Mouse (Mus musculus): Measurements from ENCODE around the gene Rasgrf1. TPM values are rescaled to one million over a fixed set of nuclear protein-coding genes. Genes with fewer than 3 reads are reported as not detected.

Gene Rasgrf1
- total and polyA plus RNA-seq, 3 experiments = not detected

DNA sequence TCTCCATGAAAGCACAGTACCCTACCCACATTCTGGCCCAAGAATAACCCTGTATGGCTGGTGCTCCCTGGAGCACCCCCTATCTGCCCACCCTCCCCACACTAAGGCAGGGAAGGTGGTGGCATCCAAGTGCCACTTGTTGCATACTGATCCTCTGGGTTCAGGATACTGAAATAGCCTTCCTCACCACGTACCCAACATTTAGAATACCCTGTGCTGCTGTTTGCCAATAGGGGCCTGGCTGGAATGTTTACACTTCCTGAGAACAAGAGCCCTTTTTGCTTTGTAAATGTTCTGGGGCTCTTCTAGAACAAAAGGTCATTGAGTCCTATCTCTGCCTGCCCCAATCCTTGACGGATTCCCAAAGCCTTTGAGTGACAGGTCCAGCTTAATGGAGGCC is 97.4 kb downstream of the Rasgrf1 start:
- no peaks in the 10 kb centered on the region for H3K9me3 ChIP-seq (replicated peaks; ENCODE audit: insufficient read depth, low read length)
- H3K9ac ChIP-seq (ENCODE audit: control insufficient read depth, low read depth, low read length, poor library complexity, severe bottlenecking) = no peak overlapping the region
- no peaks in the 10 kb centered on the region for H3K79me2 ChIP-seq (ENCODE audit: control insufficient read depth, insufficient read depth, low read length, poor library complexity)
- DNase-seq (ENCODE audit: low read depth, low spot score) = no peak
- no peak for TF ChIP-seq UBTF (IDR thresholded peaks at IDR 0.05; ENCODE audit: borderline replicate concordance, insufficient read depth, low read depth, low read length)
- no peaks in the 10 kb centered on the region for H3K27me3 ChIP-seq (ENCODE audit: control insufficient read depth in 1 of 2, insufficient read depth in 2 of 2, low read length in 2 of 2)
- no peak overlapping the region for H3K4me3 ChIP-seq (ENCODE audit: control insufficient read depth in 1 of 2, insufficient read depth in 1 of 2, low read depth in 2 of 2, low read length in 2 of 2)
- H3K27ac ChIP-seq (ENCODE audit: control insufficient read depth, low read depth, low read length) = no peak overlapping the region
- H3K4me1 ChIP-seq (ENCODE audit: control insufficient read depth in 1 of 2, insufficient read depth in 2 of 2, low read length in 2 of 2) = no peaks in the 10 kb centered on the region
- H3K36me3 ChIP-seq (ENCODE audit: control insufficient read depth in 1 of 2, insufficient read depth in 2 of 2, low read length in 2 of 2) = no peaks in the 10 kb centered on the region

DNA sequence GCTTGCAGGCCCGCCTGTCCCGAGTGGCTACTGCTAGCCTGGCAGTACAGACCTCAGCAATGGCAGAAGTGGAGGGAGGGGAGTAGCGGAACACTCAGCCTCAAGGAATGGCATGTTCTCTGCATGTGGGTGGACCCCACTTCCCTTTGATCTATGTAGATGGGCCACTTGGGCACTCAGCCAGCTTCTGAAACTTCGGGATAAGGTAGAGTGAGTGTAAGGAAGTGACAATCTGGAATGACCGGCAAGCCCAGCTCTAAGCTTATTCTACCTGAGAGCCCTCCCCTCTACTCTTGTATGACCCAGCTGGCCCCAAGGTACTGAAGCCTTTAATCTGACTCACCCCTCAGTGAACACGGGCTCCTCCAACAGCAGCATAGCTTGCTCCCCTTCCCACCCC is 98.4 kb downstream of the Rasgrf1 start:
- no peaks in the 10 kb centered on the region for H3K36me3 ChIP-seq (ENCODE audit: control insufficient read depth in 1 of 2, insufficient read depth in 2 of 2, low read length in 2 of 2)
- H3K27me3 ChIP-seq (ENCODE audit: control insufficient read depth in 1 of 2, insufficient read depth in 2 of 2, low read length in 2 of 2) = no peaks in the 10 kb centered on the region
- H3K9ac ChIP-seq (ENCODE audit: control insufficient read depth, low read depth, low read length, poor library complexity, severe bottlenecking) = no peak overlapping the region
- no peak for DNase-seq (ENCODE audit: low read depth, low spot score)
- no peak overlapping the region for H3K27ac ChIP-seq (ENCODE audit: control insufficient read depth, low read depth, low read length)
- no peaks in the 10 kb centered on the region for H3K9me3 ChIP-seq (replicated peaks; ENCODE audit: insufficient read depth, low read length)
- H3K4me3 ChIP-seq (ENCODE audit: control insufficient read depth in 1 of 2, insufficient read depth in 1 of 2, low read depth in 2 of 2, low read length in 2 of 2) = no peak overlapping the region
- no peaks in the 10 kb centered on the region for H3K79me2 ChIP-seq (ENCODE audit: control insufficient read depth, insufficient read depth, low read length, poor library complexity)
- no peaks in the 10 kb centered on the region for H3K4me1 ChIP-seq (ENCODE audit: control insufficient read depth in 1 of 2, insufficient read depth in 2 of 2, low read length in 2 of 2)
- TF ChIP-seq USF1 (IDR thresholded peaks at IDR 0.05; ENCODE audit: low read depth, low read length) (no peak), JUND (IDR thresholded peaks at IDR 0.05; ENCODE audit: low read depth, low read length) (no peak), CHD2 (IDR thresholded peaks at IDR 0.05; ENCODE audit: low read length) (no peak), CTCF (IDR thresholded peaks at IDR 0.05 in 2 of 3, conservative IDR thresholded peaks at IDR 0.05 in 1 of 3; ENCODE audit: control insufficient read depth in 1 of 3, insufficient read depth in 1 of 3, low read depth in 2 of 3, low read length in 3 of 3, poor library complexity in 1 of 3, severe bottlenecking in 1 of 3) (no peak), MYB (IDR thresholded peaks at IDR 0.05; ENCODE audit: low read depth, low read length) (no peak)

DNA sequence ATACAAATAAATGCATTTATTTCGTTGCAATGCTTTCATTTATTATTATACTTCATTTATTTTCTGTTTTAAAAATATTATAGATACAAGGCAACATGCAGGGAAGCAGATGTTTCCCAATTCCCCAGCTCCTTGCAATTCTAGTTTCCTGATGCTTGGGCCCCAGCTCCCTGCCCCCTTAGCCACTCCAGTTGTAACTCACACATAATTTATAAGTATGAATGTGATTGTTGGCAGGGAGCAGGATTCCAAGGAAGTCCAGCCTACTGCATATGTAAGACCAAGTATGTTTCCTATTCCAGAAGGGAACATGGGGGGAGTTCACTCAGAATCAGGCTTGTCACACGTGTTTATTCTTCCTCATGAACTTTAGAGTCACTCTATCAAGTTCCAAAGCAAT is 102.1 kb downstream of the Rasgrf1 start:
- Histone ChIP-seq H3K36me3 (ENCODE audit: control insufficient read depth in 1 of 2, insufficient read depth in 2 of 2, low read length in 2 of 2) (no peaks in the 10 kb centered on the region), H3K9ac (ENCODE audit: control insufficient read depth, low read depth, low read length, poor library complexity, severe bottlenecking) (no peak overlapping the region), H3K27me3 (ENCODE audit: control insufficient read depth in 1 of 2, insufficient read depth in 2 of 2, low read length in 2 of 2) (no peaks in the 10 kb centered on the region), H3K9me3 (replicated peaks; ENCODE audit: insufficient read depth, low read length) (no peaks in the 10 kb centered on the region), H3K4me3 (ENCODE audit: control insufficient read depth in 1 of 2, insufficient read depth in 1 of 2, low read depth in 2 of 2, low read length in 2 of 2) (no peak overlapping the region), H3K4me1 (ENCODE audit: control insufficient read depth in 1 of 2, insufficient read depth in 2 of 2, low read length in 2 of 2) (no peaks in the 10 kb centered on the region), H3K27ac (ENCODE audit: control insufficient read depth, low read depth, low read length) (no peak overlapping the region), H3K79me2 (ENCODE audit: control insufficient read depth, insufficient read depth, low read length, poor library complexity) (no peaks in the 10 kb centered on the region)
- no peak for DNase-seq (ENCODE audit: low read depth, low spot score)
- TF ChIP-seq SIN3A (IDR thresholded peaks at IDR 0.05; ENCODE audit: low read length) (no peak), UBTF (IDR thresholded peaks at IDR 0.05; ENCODE audit: borderline replicate concordance, insufficient read depth, low read depth, low read length) (no peak), ZC3H11A (IDR thresholded peaks at IDR 0.05; ENCODE audit: low read depth, low read length) (no peak), MXI1 (IDR thresholded peaks at IDR 0.05; ENCODE audit: low read depth, low read length) (no peak), MAFK (IDR thresholded peaks at IDR 0.05; ENCODE audit: borderline replicate concordance, low read depth, low read length) (no peak), E2F4 (IDR thresholded peaks at IDR 0.05; ENCODE audit: borderline replicate concordance, low read depth, low read length) (no peak), TBP (IDR thresholded peaks at IDR 0.05; ENCODE audit: low read depth, low read length) (no peak)
